13 mouse cellular contexts compared by ENCODE assay signal in genomic region chr6:142867023-142867422, GRCm38 (mm10).
DNase-seq lines count a peak whose midpoint lies in the region; ATAC-seq lines count a peak whose summit lies in the region.
"Had no signal": no experiment of that assay in that cellular context is flagged by ENCODE, and none has a peak within 500 bp of the region (broad histone marks: within the 10 kb centered on the region; RNA-seq: fewer than 3 reads in every experiment).

No protein-coding gene starts in this region.

- WGBS in kidney, embryonic 15.5 days = 94% methylated on average over 2 of the region's 2 CpGs
- 94% methylated on average over 2 of the region's 2 CpGs for WGBS in embryonic facial prominence, embryonic 10.5 days
- 91% methylated on average over 2 of the region's 2 CpGs for WGBS in hindbrain, embryonic 12.5 days
- 100% methylated on average over 2 of the region's 2 CpGs for WGBS in midbrain, embryonic 16.5 days

- DNase-seq in kidney, postnatal 10 days = no peak
- DNase-seq in embryonic facial prominence, embryonic 10.5 days (ENCODE audit: low spot score) = no peak
- no peak for DNase-seq in c-Kit-positive CD71-positive TER-119-positive erythroid progenitor cells, embryonic 14.5 days (ENCODE audit: low spot score)
- no peak for DNase-seq in thymus, adult 18-20 months
- DNase-seq in frontal cortex, postnatal 36 days (ENCODE audit: low spot score in 2 of 2) = no peak
- DNase-seq: gastrocnemius, adult 2 months; thymus, postnatal 36 days had no signal

- no peak overlapping the region for H3K9ac ChIP-seq in kidney, embryonic 15.5 days
- 0 out of 2 replicates have a peak overlapping the region, but pooled peaks have one; percentile 38 for H3K9ac ChIP-seq in hindbrain, embryonic 12.5 days
- H3K9ac ChIP-seq in midbrain, embryonic 16.5 days (ENCODE audit: low read depth, low read length) = no peak overlapping the region
- H3K9ac ChIP-seq: intestine, embryonic 15.5 days; limb, embryonic 13.5 days; lung, embryonic 15.5 days had no signal

- H3K27ac ChIP-seq in kidney, embryonic 15.5 days = peak overlapping the region; percentile 85
- H3K27ac ChIP-seq in embryonic facial prominence, embryonic 10.5 days (replicated peaks) = peak overlapping the region; percentile 54; the same call in 1 of the 2 replicates
- peak overlapping the region; percentile 89 for H3K27ac ChIP-seq in hindbrain, embryonic 12.5 days
- H3K27ac ChIP-seq in midbrain, embryonic 16.5 days (ENCODE audit: low read length) = peak overlapping the region; percentile 70
- H3K27ac ChIP-seq: gastrocnemius, adult 2 months; limb, embryonic 13.5 days; lung, embryonic 15.5 days had no signal

- H3K27me3 ChIP-seq in kidney, embryonic 15.5 days = no peaks in the 10 kb centered on the region
- H3K27me3 ChIP-seq in embryonic facial prominence, embryonic 10.5 days (replicated peaks; ENCODE audit: low read depth, poor library complexity, severe bottlenecking) = no peaks in the 10 kb centered on the region
- no peaks in the 10 kb centered on the region for H3K27me3 ChIP-seq in hindbrain, embryonic 12.5 days
- H3K27me3 ChIP-seq in midbrain, embryonic 16.5 days (ENCODE audit: control insufficient read depth, insufficient read depth, low read depth, low read length) = no peaks in the 10 kb centered on the region
- H3K27me3 ChIP-seq: intestine, embryonic 15.5 days; limb, embryonic 13.5 days; lung, embryonic 15.5 days had no signal

- H3K4me2 ChIP-seq in kidney, embryonic 15.5 days = peak overlapping the region; percentile 40; the same call in 1 of the 2 replicates
- H3K4me2 ChIP-seq in hindbrain, embryonic 12.5 days (replicated peaks) = 0 out of 2 replicates have a peak overlapping the region, but pooled peaks have one; percentile 7
- H3K4me2 ChIP-seq in midbrain, embryonic 16.5 days (ENCODE audit: low read length) = no peak overlapping the region
- H3K4me2 ChIP-seq: limb, embryonic 13.5 days had no signal

- ATAC-seq in kidney, embryonic 15.5 days (replicated peaks; ENCODE audit: low FRiP score) = peak; percentile 44
- peak; percentile 66 for ATAC-seq in hindbrain, embryonic 12.5 days (ENCODE audit: low FRiP score)
- ATAC-seq in midbrain, embryonic 16.5 days = peak; percentile 44

- no peaks in the 10 kb centered on the region for H3K9me3 ChIP-seq in kidney, embryonic 15.5 days (replicated peaks)
- no peaks in the 10 kb centered on the region for H3K9me3 ChIP-seq in embryonic facial prominence, embryonic 10.5 days
- no peaks in the 10 kb centered on the region; the same call in 1 of the 2 replicates for H3K9me3 ChIP-seq in hindbrain, embryonic 12.5 days (replicated peaks)
- H3K9me3 ChIP-seq in midbrain, embryonic 16.5 days (replicated peaks; ENCODE audit: control insufficient read depth, low read length, poor library complexity, severe bottlenecking) = no peaks in the 10 kb centered on the region
- H3K9me3 ChIP-seq: intestine, embryonic 15.5 days; limb, embryonic 13.5 days; lung, embryonic 15.5 days had no signal

- no peaks in the 10 kb centered on the region for H3K36me3 ChIP-seq in kidney, embryonic 15.5 days
- H3K36me3 ChIP-seq in embryonic facial prominence, embryonic 10.5 days (replicated peaks) = no peaks in the 10 kb centered on the region
- H3K36me3 ChIP-seq in hindbrain, embryonic 12.5 days = no peaks in the 10 kb centered on the region
- peaks cover 3% of the 10 kb centered on the region for H3K36me3 ChIP-seq in midbrain, embryonic 16.5 days (ENCODE audit: control insufficient read depth, insufficient read depth, low read length)
- H3K36me3 ChIP-seq: intestine, embryonic 15.5 days; limb, embryonic 13.5 days; lung, embryonic 15.5 days had no signal

- H3K4me3 ChIP-seq in kidney, embryonic 15.5 days (replicated peaks) = no peak overlapping the region
- H3K4me3 ChIP-seq in embryonic facial prominence, embryonic 10.5 days = no peak overlapping the region
- H3K4me3 ChIP-seq in hindbrain, embryonic 12.5 days = no peak overlapping the region
- H3K4me3 ChIP-seq in midbrain, embryonic 16.5 days (ENCODE audit: low read depth, low read length) = no peak overlapping the region
- H3K4me3 ChIP-seq: gastrocnemius, adult 2 months; intestine, embryonic 15.5 days; limb, embryonic 13.5 days; lung, embryonic 15.5 days had no signal

- peaks cover 29% of the 10 kb centered on the region for H3K4me1 ChIP-seq in kidney, embryonic 15.5 days
- peaks cover 15% of the 10 kb centered on the region for H3K4me1 ChIP-seq in embryonic facial prominence, embryonic 10.5 days
- peaks cover 18% of the 10 kb centered on the region for H3K4me1 ChIP-seq in hindbrain, embryonic 12.5 days
- H3K4me1 ChIP-seq in midbrain, embryonic 16.5 days (ENCODE audit: control insufficient read depth, insufficient read depth, low read length) = peaks cover 11% of the 10 kb centered on the region
- H3K4me1 ChIP-seq: intestine, embryonic 15.5 days; lung, embryonic 15.5 days had no signal
